Mouse (Mus musculus) ES-E14 (cell line): ENCODE results near the gene Wdr60.

Source experiments
- HCFC1 ChIP-seq: IDR thresholded peaks from 2 replicates; pipeline ENCODE4 v1.6.1; 2012; ENCODE audit warnings: low read length, inconsistent platforms, borderline replicate concordance; ENCODE audit not compliant: insufficient read depth
- MAFK ChIP-seq: IDR thresholded peaks from 2 replicates; pipeline ENCODE4 v1.6.1; 2014; ENCODE audit warnings: mild to moderate bottlenecking, low read depth, low read length, inconsistent platforms; ENCODE audit not compliant: insufficient read depth

DNA sequence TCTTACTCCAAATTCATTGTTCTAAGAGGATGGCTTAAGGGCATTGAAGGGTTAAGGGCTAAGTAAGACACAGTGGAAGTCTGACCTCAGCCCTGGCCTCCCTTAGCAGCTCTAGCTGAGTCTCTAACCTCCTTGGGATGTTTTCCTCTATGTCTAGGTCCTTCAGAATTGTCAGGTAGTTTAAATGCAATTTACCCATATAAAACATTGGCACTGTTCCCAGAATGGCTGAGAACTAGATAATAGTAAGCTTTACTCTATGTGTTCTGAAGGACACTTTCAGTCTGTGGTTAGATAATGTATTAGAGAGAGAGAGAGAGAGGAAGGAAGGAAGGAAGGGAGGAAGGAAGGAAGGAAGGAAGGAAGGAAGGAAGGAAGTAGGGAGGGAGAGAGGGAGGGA lies 80.4 kb downstream of the Wdr60 start:
- TF ChIP-seq HCFC1 (no peak), MAFK (no peak)
